Mouse (Mus musculus) cerebellum, adult 2 months (tissue): Measurements from ENCODE around the gene Polr2e. TPM values are rescaled to one million over a fixed set of nuclear protein-coding genes. Genes with fewer than 3 reads are reported as not detected.

ENCODE experiments used
- DNase-seq, 2 experiments: peaks; one replicate each; pipeline ENCODE4 v3.0.0; 2021
- H3K27ac ChIP-seq: fragments of 200-500 bp; 2 replicates; pipeline ENCODE4 v1.5.1; 2012; ENCODE audit warnings: low read length, control low read depth, inconsistent platforms; ENCODE audit not compliant: insufficient read depth
- H3K27me3 ChIP-seq: fragments of 200-500 bp; 2 replicates; pipeline ENCODE4 v1.6.1; 2012; ENCODE audit warnings: inconsistent platforms, mild to moderate bottlenecking, low read length, moderate library complexity; ENCODE audit not compliant: control insufficient read depth, insufficient read depth
- H3K4me1 ChIP-seq: fragments of 200-500 bp; 2 replicates; pipeline ENCODE4 v1.6.1; 2011; ENCODE audit warnings: low read length; ENCODE audit not compliant: control insufficient read depth, insufficient read depth
- H3K4me3 ChIP-seq: fragments of 200-500 bp; replicated peaks from 2 replicates; pipeline ENCODE3; 2011; ENCODE audit warnings: mild to moderate bottlenecking, low read depth, low read length, control low read depth; ENCODE audit not compliant: insufficient read depth
- CTCF ChIP-seq: fragments of 200-500 bp; IDR thresholded peaks from 2 replicates; pipeline ENCODE4 v1.5.1; 2011; ENCODE audit warnings: low read depth, mild to moderate bottlenecking, control low read depth, low read length, moderate library complexity, borderline replicate concordance; ENCODE audit not compliant: insufficient read depth
- POLR2A ChIP-seq: fragments of 200-500 bp; IDR thresholded peaks from 2 replicates; pipeline ENCODE4 v1.6.1; 2011; ENCODE audit warnings: low read length, control low read depth, borderline replicate concordance; ENCODE audit not compliant: insufficient read depth
- WGBS: fragments of 180-500 bp; shearing (Covaris S2); methylation state at CpG from one replicate; pipeline ENCODE4 v1.1.7; 2018; 5-methylcytosine and 5-hydroxymethylcytosine counted together
- polyA plus RNA-seq: library from polyadenylated mRNA; depleted of rRNA; stranded (reverse); fragments of >200 nt; gene quantifications from 2 replicates; pipeline ENCODE4 v1.2.3, GENCODE M21; 2012

Gene Polr2e
- polyA plus RNA-seq, 1 experiment = 224 TPM

DNA sequence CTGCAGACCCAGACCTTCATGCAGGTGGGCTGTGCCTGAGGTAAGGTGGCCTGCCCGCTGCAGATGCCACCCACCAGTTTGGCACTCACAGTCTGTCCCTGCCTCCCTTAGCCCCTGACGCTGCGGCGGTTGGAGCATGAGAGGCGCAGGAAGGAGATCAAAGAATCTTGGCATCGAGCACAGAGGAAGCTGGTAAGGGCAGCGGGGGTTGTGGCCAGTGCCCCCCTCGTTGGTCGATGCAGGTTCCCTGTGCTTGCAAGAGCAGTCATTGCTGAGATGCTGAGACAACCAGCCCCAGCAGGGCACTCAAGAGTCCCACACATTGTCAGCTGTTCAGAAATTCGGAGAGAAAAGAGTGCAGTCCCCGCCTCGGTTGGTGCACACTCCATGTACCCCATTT lies 17.4 kb downstream of the Polr2e start:
- TF ChIP-seq POLR2A (no peak), CTCF (no peak)
- H3K27me3 ChIP-seq = no peaks in the 10 kb centered on the region
- H3K4me1 ChIP-seq = no peaks in the 10 kb centered on the region
- H3K4me3 ChIP-seq = no peak overlapping the region
- DNase-seq = no peak
- no peak overlapping the region for H3K27ac ChIP-seq
- WGBS = 42% methylated on average over 12 of the region's 12 CpGs

- Histone ChIP-seq H3K27me3 (no peaks in the 10 kb centered on the region), H3K4me1 (no peaks in the 10 kb centered on the region), H3K4me3 (no peak overlapping the region), H3K27ac (no peak overlapping the region)
- DNase-seq = no peak
- TF ChIP-seq POLR2A (no peak), CTCF (no peak)
- 89% methylated on average over 13 of the region's 13 CpGs for WGBS
Observed at GRCm38 (mm10) chr10:80021320-80021641, 18.3 kb downstream of the Polr2e start.

DNA sequence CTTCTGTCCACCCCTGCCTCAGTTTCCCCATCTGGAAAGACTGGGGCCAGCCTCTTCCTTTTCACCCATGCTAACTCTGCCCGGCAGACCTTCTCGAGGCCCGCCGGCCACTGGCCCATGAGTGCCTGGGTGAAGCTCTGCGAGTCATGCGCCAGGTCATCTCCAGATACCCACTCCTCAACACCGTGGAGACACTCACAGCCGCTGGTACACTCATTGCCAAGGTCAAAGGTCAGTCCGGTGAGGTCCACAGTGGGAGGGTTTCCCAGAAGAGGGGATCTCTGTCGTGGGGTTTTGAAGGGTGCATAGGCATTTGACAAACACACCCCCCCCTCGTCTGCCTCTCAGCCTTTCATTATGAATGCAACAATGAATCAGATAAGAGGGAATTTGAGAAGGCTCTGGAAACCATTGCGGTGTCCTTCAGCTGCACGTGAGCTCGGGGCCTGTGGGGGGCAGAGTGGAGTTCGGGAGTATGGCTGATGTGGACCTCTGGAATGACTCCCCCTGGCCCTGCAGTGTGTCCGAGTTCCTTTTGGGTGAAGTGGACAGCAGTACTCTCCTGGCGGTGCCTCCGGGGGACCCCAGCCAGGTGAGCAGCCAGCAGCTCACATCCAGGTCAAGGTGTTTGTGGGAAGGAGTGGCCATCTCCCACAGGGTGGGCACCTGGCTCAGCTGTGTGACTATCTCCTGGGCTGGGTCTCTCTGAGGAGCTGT lies 18.8 kb downstream of the Polr2e start:
- H3K4me3 ChIP-seq = no peak overlapping the region
- H3K27ac ChIP-seq = no peak overlapping the region
- WGBS = 81% methylated on average over 18 of the region's 18 CpGs
- H3K27me3 ChIP-seq = no peaks in the 10 kb centered on the region
- no peaks in the 10 kb centered on the region for H3K4me1 ChIP-seq
- DNase-seq = no peak
- TF ChIP-seq POLR2A (no peak), CTCF (no peak)

DNA sequence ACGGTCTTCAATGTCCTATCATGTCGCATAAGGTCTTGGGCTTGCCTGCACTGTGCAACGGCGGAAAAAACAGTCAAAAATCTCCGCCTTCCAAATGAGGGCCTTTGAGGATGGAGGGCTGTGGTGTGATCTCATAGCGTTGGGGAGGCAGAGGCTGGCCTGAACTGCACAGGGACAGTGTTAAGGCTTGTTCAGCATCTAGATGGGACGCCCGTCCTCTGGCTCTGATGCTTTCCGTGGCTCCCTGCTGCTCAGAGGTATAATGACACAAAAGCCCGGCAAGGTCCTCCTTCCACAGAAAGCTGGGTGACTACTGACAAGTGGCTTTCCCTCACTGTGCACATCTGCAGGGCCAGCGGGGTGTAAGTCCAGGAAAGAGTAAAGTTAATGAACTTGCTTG lies 19.4 kb downstream of the Polr2e start:
- 36% methylated on average over 11 of the region's 11 CpGs for WGBS
- no peak for DNase-seq

DNA sequence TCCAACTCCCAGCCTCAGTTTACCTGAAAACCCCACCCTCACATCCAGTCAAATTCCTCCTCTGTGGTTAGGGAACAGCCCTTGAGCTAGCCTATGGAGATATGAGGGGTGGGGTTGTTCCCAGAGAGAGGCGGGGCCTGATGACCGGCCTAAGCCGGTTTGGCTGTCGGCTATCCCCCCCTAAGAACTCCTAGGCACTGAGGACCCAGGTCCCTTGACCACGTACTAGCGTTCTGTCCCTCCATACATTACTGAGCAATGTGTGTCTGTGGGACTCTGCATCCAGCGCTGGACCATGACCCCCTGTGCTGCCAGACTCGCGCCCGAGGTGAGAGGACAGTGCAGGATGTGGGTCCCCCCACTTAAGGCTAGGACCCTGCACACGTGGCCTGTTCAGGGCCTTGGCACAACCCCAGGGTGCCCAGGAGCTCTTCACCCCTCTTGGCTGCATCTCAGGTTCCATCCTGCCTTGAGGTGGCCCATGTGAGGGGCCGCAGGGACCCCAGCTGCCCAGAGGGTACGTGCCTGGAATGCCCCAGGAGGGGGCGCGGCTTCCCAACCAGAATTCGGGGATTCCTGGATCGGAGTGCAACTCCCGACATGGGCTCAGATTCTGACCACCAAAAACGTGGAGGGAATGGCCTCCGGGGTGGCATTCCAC lies 20.0 kb downstream of the Polr2e start:
- TF ChIP-seq CTCF (no peak), POLR2A (no peak)
- WGBS = 10% methylated on average over 20 of the region's 20 CpGs
- no peak for DNase-seq
- H3K27ac ChIP-seq = no peak overlapping the region
- no peaks in the 10 kb centered on the region for H3K27me3 ChIP-seq
- no peak overlapping the region for H3K4me3 ChIP-seq
- H3K4me1 ChIP-seq = no peaks in the 10 kb centered on the region

More for the DNA sequence above, 19.4 kb downstream of the Polr2e start:
- Histone ChIP-seq H3K4me3 (no peak overlapping the region), H3K4me1 (no peaks in the 10 kb centered on the region), H3K27ac (no peak overlapping the region), H3K27me3 (no peaks in the 10 kb centered on the region)
- TF ChIP-seq CTCF = no peak
- no peak for TF ChIP-seq POLR2A

- no peaks in the 10 kb centered on the region for H3K4me1 ChIP-seq
- H3K4me3 ChIP-seq = no peak overlapping the region
- WGBS = 11% methylated on average over 15 of the region's 15 CpGs
- H3K27me3 ChIP-seq = no peaks in the 10 kb centered on the region
- DNase-seq = no peak
- no peak overlapping the region for H3K27ac ChIP-seq
- TF ChIP-seq POLR2A (no peak), CTCF (no peak)
Observed at GRCm38 (mm10) chr10:80018739-80019297, 20.8 kb downstream of the Polr2e start.

DNA sequence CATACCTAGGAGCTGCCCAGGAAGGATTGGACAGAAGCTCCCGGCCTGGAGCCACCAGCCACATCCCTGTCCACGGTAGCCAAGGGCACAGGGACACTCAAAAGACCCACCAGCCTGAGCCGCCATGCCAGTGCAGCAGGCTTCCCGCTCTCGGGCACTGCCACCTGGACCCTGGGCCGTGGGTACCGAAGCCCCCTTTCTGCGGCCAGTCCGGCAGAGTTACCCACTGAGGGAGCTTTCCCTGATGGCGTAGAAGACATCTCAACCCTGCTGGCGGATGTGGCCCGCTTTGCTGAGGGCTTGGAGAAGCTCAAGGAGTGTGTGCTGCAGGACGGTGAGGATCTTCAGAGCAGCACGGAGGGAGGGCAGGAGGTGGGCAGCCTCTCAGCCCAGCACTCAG lies 21.8 kb downstream of the Polr2e start:
- Histone ChIP-seq H3K4me1 (no peaks in the 10 kb centered on the region), H3K4me3 (no peak overlapping the region), H3K27ac (no peak overlapping the region), H3K27me3 (no peaks in the 10 kb centered on the region)
- 79% methylated on average over 14 of the region's 14 CpGs for WGBS
- DNase-seq = no peak
- TF ChIP-seq POLR2A (no peak), CTCF (no peak)

DNA sequence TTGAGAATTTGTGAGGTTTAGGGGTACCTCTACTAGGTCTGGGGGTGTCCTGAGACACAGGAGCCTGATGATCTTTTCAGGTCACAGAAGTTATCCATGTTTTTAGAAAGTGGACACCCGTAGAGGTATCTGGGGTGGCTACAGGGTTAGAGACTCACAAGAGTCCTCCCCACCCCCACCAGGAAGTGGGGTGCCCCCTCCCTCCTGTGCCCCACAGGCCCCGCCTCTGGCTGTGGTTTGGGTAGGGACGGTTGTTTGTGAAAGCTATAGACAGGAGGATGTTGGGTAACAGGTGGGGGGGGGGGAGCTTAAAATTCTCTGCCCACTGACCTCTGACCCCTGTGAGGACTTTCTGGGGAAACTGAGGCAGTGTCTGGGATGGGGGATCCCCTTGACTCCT lies 22.2 kb downstream of the Polr2e start:
- TF ChIP-seq POLR2A (no peak), CTCF (no peak)
- Histone ChIP-seq H3K27me3 (no peaks in the 10 kb centered on the region), H3K4me1 (no peaks in the 10 kb centered on the region), H3K27ac (no peak overlapping the region), H3K4me3 (no peak overlapping the region)
- no peak for DNase-seq
- 82% methylated on average over 3 of the region's 3 CpGs for WGBS
